Mouse (Mus musculus) brain, embryonic 14.5 days (tissue): ENCODE results near the gene Pitpnm2. TPM values are rescaled to one million over a fixed set of nuclear protein-coding genes. Genes with fewer than 3 reads are reported as not detected.

Experiments used
- DNase-seq: peaks from one replicate; pipeline ENCODE4 v3.0.0-alpha.2; 2011; ENCODE audit warnings: low read depth
- CTCF ChIP-seq: fragments of 200-500 bp; IDR thresholded peaks from 2 replicates; pipeline ENCODE4 v1.5.1; 2012; ENCODE audit warnings: inconsistent platforms, mild to moderate bottlenecking, moderate library complexity, borderline replicate concordance; ENCODE audit not compliant: insufficient read depth, insufficient read length; ENCODE audit errors: extremely low read depth
- POLR2A ChIP-seq: fragments of 200-500 bp; IDR thresholded peaks from 2 replicates; pipeline ENCODE4 v1.6.1; 2012; ENCODE audit warnings: mild to moderate bottlenecking, inconsistent platforms, borderline replicate concordance; ENCODE audit not compliant: poor library complexity, insufficient read depth, insufficient read length, severe bottlenecking; ENCODE audit errors: extremely low read depth
- polyA plus RNA-seq: library from polyadenylated mRNA; depleted of rRNA; stranded (reverse); fragments of >200 nt; gene quantifications from 2 replicates; pipeline ENCODE4 v1.2.3, GENCODE M21; 2012

The Pitpnm2 gene
- polyA plus RNA-seq, 1 experiment, result 61.2 TPM

DNA sequence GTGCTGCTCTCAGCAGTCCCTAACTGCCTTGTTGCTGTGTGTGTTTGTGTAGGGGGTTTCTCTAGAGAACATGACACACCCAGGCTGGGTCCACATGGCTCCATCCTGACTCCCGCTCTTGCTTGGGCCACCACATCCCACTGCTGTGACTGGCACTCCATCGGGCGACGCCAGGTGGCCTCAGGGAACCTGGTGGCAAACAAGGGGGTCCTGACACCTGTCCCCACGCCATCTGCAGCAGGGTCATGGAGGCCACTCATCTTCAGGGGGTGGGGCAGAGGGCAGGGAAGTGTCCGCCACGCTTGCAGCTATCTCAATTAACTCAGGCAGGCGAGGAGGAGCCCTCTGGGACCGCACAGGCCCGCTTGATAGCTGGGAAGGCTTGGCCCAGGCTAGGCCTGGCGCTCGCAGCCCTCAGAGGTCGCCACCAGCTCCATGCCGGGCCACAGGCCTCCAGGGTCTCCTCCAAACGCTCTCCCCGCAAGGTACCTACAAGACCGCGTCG is 154.4 kb downstream of the Pitpnm2 start:
- peak; percentile 17 for DNase-seq

DNA sequence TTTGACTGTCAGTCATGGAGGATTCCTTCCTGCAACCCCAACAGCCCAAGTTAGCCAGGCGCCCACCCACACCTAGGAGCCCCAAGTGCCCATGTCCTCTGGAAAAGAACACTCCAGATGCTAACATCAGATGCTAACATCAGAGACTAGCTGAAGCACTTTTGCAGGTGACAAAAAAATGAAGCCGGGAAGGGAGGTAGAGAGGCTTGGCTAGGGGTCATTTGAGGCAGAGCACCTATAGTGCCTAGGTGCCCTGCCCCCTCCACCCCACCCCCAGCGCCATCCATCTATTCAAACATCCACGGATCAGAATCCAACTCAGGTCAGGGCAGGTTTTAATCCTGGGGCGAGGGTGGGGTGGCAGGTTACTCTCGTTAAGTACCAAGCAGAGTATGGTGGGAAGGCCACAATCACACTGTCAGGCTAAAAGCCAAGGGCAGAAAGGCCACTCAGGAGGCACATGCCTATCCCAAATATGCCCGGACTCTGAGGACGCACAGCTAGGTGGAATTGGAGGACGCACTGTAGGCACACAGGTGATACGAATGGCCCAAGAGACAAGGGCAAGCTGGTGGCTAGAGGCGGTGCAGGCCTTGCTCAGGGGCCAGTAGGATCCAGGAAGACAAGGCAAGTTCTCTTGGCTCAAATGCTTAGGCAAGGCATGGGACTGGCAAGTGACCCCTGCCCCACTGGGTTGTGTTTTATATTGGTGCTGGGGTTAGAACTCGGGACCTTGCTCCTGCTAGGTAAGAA is 155.5 kb downstream of the Pitpnm2 start:
- TF ChIP-seq POLR2A (no peak), CTCF (no peak)
- no peak for DNase-seq

More for the DNA sequence above, 154.4 kb downstream of the Pitpnm2 start:
- TF ChIP-seq CTCF (no peak), POLR2A (no peak)

- DNase-seq, result peak; percentile 74
Measured at GRCm38 (mm10) chr5:124093120-124093794, 156.3 kb downstream of the Pitpnm2 start.

GRCm38 (mm10) chr5:124091951-124092406 is 157.6 kb downstream of the Pitpnm2 start:
- no peak for TF ChIP-seq CTCF
- DNase-seq, result no peak

More at GRCm38 (mm10) chr5:124093120-124093794, 156.3 kb downstream of the Pitpnm2 start:
- TF ChIP-seq POLR2A, result no peak
- no peak for TF ChIP-seq CTCF

DNA sequence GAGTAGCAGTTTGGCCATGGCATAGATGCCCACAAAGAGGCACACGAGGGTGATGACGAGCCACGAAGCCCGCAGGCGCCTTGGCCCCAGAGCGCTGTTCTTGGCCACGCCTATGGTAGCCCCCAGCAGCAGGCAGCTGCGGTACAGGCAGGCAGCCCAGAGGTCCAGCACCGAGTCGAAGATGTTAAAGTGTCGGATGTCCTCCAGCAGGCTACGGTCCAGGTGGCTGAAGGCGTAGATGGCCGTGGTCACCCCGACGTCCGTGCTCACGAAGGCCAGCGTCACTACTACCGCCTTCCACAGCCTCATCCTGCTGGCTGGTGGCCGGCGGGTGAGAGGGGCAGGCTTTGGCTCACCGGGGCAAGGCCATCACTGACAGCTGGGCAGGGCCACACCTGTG is 159.7 kb downstream of the Pitpnm2 start:
- DNase-seq, result no peak
- TF ChIP-seq POLR2A (no peak), CTCF (no peak)

DNA sequence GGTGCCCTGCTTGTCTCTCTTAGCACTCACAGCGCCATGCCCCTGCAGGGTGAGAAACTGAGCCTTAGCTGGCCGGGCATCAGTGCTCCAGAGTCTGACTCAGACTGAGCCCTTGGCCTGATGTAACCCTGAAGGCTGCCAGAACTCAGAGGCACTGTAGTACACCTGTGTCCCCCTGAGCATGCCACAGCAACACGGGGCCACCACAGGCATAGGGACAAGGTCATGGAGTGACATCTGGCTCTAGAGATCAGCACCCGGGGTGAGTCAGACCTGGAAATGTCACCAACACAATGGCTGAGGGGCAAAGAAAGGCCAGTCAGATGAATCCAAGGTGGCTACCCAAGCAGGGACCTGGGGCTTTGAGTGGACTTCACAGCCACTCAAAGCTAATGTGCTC is 162.7 kb downstream of the Pitpnm2 start:
- no peak for TF ChIP-seq POLR2A
- no peak for TF ChIP-seq CTCF
- no peak for DNase-seq

GRCm38 (mm10) chr5:124085513-124085912 is 164.0 kb downstream of the Pitpnm2 start:
- TF ChIP-seq POLR2A (no peak), CTCF (no peak)
- no peak for DNase-seq

DNA sequence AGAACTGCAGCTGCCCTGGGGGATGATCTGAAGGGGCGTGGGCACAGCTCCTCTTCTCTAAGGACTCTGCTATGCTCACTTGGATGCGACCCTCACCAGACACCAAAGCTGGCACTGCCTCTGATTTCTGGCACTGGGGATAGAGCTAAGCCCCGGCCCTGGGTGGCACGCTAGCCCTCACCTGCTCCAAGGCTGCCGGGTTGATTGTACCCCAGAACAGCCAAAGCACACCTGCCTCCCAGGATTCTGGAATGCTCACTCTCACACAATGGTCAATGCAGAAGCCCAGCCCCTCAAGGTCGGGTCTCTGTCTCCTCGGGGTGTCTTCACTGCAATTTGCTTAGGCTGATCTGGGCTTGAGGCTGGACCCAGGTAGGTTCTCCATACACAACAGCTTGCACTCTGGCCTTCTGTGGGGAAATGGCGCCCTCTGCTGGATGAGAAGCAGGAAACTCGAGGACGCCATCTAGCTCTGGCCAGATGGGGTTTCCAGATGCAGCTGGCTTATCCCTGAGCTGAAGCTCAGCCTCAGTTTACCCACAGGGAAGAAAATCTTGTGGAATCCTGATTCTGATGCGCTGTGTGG is 164.9 kb downstream of the Pitpnm2 start:
- TF ChIP-seq POLR2A (no peak), CTCF (peak; percentile 98)
- peak; percentile 89 for DNase-seq

GRCm38 (mm10) chr5:124083850-124084587 is 165.5 kb downstream of the Pitpnm2 start:
- no peak for DNase-seq

DNA sequence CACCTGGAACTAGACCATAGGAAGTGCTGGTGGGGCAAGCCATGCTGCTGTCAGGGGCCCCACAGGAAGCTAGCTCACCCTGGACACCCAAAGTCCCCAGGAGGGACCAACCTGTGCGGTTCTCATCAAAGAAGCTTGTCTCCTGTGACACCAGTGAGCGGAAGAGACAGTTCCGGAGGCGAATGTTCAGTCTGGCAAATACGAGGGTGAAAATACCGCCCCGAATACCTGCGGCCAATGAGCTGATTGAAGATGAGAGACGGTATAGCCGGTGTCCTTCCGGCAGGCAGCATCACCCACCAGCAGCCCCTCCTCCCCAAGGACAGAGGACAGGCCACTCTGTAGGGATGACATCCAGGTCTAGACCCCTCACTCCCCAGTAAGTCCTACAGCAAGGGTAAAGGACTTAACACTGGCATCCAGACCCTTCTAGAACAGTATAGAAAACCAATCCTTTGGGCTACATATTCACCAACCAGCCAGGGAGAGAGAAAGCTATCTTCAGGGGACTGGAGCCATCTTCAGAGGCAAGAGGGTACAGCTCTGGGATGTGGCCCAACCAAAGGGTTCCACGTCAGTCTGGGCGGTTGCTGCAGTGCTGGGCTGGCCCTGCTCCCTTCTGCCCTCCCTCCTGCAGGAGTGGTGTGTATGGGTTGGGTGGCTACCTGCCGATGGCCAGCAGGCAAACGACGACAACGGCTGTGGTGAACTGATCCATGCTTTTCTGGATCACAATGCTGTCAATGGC is 166.4 kb downstream of the Pitpnm2 start:
- DNase-seq, result no peak
- TF ChIP-seq POLR2A (no peak), CTCF (no peak)

More at GRCm38 (mm10) chr5:124083850-124084587, 165.5 kb downstream of the Pitpnm2 start:
- no peak for TF ChIP-seq CTCF
- TF ChIP-seq POLR2A, result no peak
